Mouse (Mus musculus) megakaryocyte, embryonic 14.5 days (primary cell): ENCODE data around the gene Krt79.

ENCODE experiments used
- FLI1 ChIP-seq: IDR thresholded peaks from 2 replicates; pipeline ENCODE4 v1.6.1; 2012; ENCODE audit warnings: low read length, inconsistent platforms, mixed read lengths
- GATA1 ChIP-seq: IDR thresholded peaks from 3 replicates; pipeline ENCODE4 v1.6.1; 2012; ENCODE audit warnings: mixed read lengths, low read length, inconsistent platforms, borderline replicate concordance

DNA sequence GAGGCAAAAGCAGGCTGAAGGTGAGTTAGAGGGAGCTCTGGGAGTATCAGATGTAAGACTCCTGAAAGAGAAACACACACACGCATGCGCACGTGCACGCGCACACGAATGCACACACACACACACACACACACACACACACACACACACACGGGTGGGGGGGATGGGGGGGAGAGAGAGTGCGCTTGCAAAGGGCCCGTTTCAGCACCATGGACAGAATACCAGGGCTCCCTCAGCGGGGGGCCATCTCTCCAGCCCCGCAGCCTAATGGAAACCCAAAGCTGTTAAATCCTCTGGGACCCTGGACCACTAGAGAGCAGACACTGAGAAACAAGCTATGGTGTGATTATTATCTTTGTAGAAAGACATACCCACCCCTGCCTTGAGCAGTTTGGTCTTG is 60.3 kb downstream of the Krt79 start:
- TF ChIP-seq GATA1 = no peak
- TF ChIP-seq FLI1 = no peak
